Mouse (Mus musculus) myocyte (in vitro differentiated cells): ENCODE measurements around the gene Cma2. TPM values are rescaled to one million over a fixed set of nuclear protein-coding genes. Genes with fewer than 3 reads are reported as not detected.

Experiments used
- H3K27me3 ChIP-seq: one replicate; pipeline ENCODE4 v1.6.1; 2011; ENCODE audit not compliant: control insufficient read depth, insufficient read depth, insufficient read length
- H3K36me3 ChIP-seq: one replicate; pipeline ENCODE4 v1.6.1; 2011; ENCODE audit not compliant: control insufficient read depth, insufficient read depth
- H3K4me2 ChIP-seq: one replicate; pipeline ENCODE4 v1.6.1; 2011; ENCODE audit warnings: low read depth, control low read depth
- H3K4me3 ChIP-seq: one replicate; pipeline ENCODE4 v1.5.1; 2011; ENCODE audit warnings: mild to moderate bottlenecking, control low read depth, moderate library complexity
- H3K79me2 ChIP-seq: one replicate; pipeline ENCODE4 v1.6.1; 2011; ENCODE audit not compliant: control insufficient read depth, insufficient read depth
- H3ac ChIP-seq: one replicate; pipeline ENCODE4 v1.6.1; 2011; ENCODE audit not compliant: control insufficient read depth, insufficient read length
- CEBPB ChIP-seq: IDR thresholded peaks from 2 replicates; pipeline ENCODE4 v1.6.1; 2011; ENCODE audit warnings: mild to moderate bottlenecking, moderate library complexity; ENCODE audit not compliant: poor library complexity, insufficient read depth, severe bottlenecking
- E2F4 ChIP-seq: IDR thresholded peaks from one replicate; pipeline ENCODE4 v1.6.1; 2011; ENCODE audit warnings: mild to moderate bottlenecking, control low read depth, moderate library complexity; ENCODE audit not compliant: insufficient read depth
- MAX ChIP-seq: IDR thresholded peaks from one replicate; pipeline ENCODE4 v1.6.1; 2011; ENCODE audit warnings: low read depth, mild to moderate bottlenecking, control low read depth
- MYOD1 ChIP-seq, 3 experiments: IDR thresholded peaks; one replicate each; pipeline ENCODE4 v1.6.1; 2011; ENCODE audit warnings: control low read depth in 2 of 3, low read depth in 2 of 3, mild to moderate bottlenecking in 2 of 3, moderate library complexity in 1 of 3; ENCODE audit not compliant: insufficient read length in 2 of 3, control insufficient read depth in 1 of 3
- MYOG ChIP-seq, 3 experiments: IDR thresholded peaks; one replicate each; pipeline ENCODE4 v1.6.1; 2011; ENCODE audit warnings: control low read depth in 2 of 3, low read depth in 2 of 3, mild to moderate bottlenecking in 2 of 3; ENCODE audit not compliant: insufficient read length in 2 of 3, control insufficient read depth in 1 of 3, insufficient read depth in 1 of 3
- POLR2A ChIP-seq: IDR thresholded peaks from one replicate; pipeline ENCODE4 v1.6.1; 2011; ENCODE audit warnings: low read depth, mild to moderate bottlenecking, control low read depth, moderate library complexity; ENCODE audit not compliant: insufficient read length
- POLR2AphosphoS2 ChIP-seq: IDR thresholded peaks from one replicate; pipeline ENCODE4 v1.6.1; 2011; ENCODE audit warnings: low read depth, control low read depth; ENCODE audit not compliant: insufficient read length
- REST ChIP-seq: IDR thresholded peaks from one replicate; pipeline ENCODE4 v1.6.1; 2011; ENCODE audit warnings: mild to moderate bottlenecking, control low read depth, moderate library complexity; ENCODE audit not compliant: insufficient read depth, insufficient read length
- SRF ChIP-seq: IDR thresholded peaks from one replicate; pipeline ENCODE4 v1.6.1; 2011; ENCODE audit warnings: low read depth; ENCODE audit not compliant: control insufficient read depth, insufficient read length
- TCF12 ChIP-seq: IDR thresholded peaks from one replicate; pipeline ENCODE4 v1.6.1; 2011; ENCODE audit warnings: mild to moderate bottlenecking, control low read depth; ENCODE audit not compliant: poor library complexity, insufficient read depth, severe bottlenecking
- TCF3 ChIP-seq: IDR thresholded peaks from one replicate; pipeline ENCODE4 v1.6.1; 2011; ENCODE audit warnings: low read depth, control low read depth; ENCODE audit not compliant: insufficient read length
- USF1 ChIP-seq: IDR thresholded peaks from one replicate; pipeline ENCODE4 v1.6.1; 2011; ENCODE audit warnings: low read depth, mild to moderate bottlenecking, control low read depth, moderate library complexity
- polyA plus RNA-seq: library from polyadenylated mRNA; unstranded; fragments of >200 nt; fragmentation: generic; extraction: Trizol; gene quantifications from one replicate; pipeline ENCODE4 v1.2.1, GENCODE M21; 2012; ENCODE audit warnings: missing spikeins

The Cma2 gene
- polyA plus RNA-seq, 1 experiment, result 0.05 TPM

DNA sequence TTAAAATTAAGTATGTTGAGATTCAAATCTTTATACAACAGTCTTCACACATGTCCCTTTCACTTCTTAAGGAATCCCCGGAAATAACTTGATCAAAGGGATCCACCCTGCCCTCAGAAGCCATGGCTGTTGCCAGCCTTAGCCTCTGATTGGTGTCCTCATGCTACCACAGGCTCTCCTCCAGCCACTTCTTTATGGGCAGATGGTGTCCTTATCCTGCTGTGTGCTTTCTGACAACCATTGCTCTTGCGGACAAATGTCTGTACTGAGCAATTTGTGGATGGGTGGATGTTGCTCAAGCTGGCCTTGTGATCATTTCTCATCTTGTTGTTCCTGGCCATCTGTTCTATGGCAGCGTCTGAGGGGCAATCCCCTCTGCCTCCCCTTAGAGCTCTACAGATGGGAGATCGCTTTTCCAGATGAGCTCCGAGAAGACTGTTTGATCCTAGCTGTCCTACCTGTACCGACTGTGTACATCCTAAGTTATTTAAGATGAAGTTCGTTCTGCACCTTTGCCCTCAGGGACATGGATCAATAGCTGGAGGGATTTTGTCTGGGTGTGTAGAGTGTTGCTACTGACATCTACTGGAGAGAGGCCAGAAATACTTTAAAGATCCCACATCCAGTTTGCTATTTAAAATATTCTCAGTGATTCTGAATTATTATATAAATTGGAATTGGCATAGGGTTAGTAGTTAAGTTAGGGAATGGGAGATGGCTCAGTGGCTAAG, 10.5 kb upstream of the Cma2 start:
- TF ChIP-seq CEBPB (no peak), MYOG (IDR thresholded peaks at IDR 0.05; ENCODE audit: control insufficient read depth in 1 of 3, insufficient read depth in 1 of 3, insufficient read length in 2 of 3, low read depth in 2 of 3) (no peak), REST (no peak), E2F4 (no peak), MYOD1 (IDR thresholded peaks at IDR 0.05; ENCODE audit: control insufficient read depth in 1 of 3, insufficient read length in 2 of 3, low read depth in 2 of 3) (no peak), TCF3 (no peak), MAX (no peak), USF1 (no peak), SRF (no peak), POLR2A (no peak), TCF12 (no peak)
- H3K79me2 ChIP-seq, result no peaks in the 10 kb centered on the region
- H3K4me3 ChIP-seq, result no peak overlapping the region
- no peak overlapping the region for H3K4me2 ChIP-seq
- H3K27me3 ChIP-seq, result no peaks in the 10 kb centered on the region
- no peak overlapping the region for H3ac ChIP-seq
- no peaks in the 10 kb centered on the region for H3K36me3 ChIP-seq

- no peak for TF ChIP-seq MYOD1 (IDR thresholded peaks at IDR 0.05; ENCODE audit: control insufficient read depth in 1 of 3, insufficient read length in 2 of 3, low read depth in 2 of 3)
- no peak for TF ChIP-seq E2F4
- TF ChIP-seq POLR2AphosphoS2, result no peak
- no peak for TF ChIP-seq CEBPB
- TF ChIP-seq SRF, result no peak
- no peaks in the 10 kb centered on the region for H3K27me3 ChIP-seq
- no peaks in the 10 kb centered on the region for H3K36me3 ChIP-seq
- H3K4me2 ChIP-seq, result no peak overlapping the region
- no peak overlapping the region for H3ac ChIP-seq
- H3K4me3 ChIP-seq, result no peak overlapping the region
- no peaks in the 10 kb centered on the region for H3K79me2 ChIP-seq
These were observed 7.2 kb upstream of the Cma2 start for GRCm38 (mm10) chr14:55943601-55944000.

GRCm38 (mm10) chr14:55944575-55944974, 6.2 kb upstream of the Cma2 start, which contains the start of gene Cma1:
Gene Cma1 (minus strand): TSS chr14:55944675.
- TF ChIP-seq POLR2A (no peak), TCF3 (no peak), TCF12 (no peak), MAX (no peak), POLR2AphosphoS2 (no peak), MYOD1 (IDR thresholded peaks at IDR 0.05; ENCODE audit: control insufficient read depth in 1 of 3, insufficient read length in 2 of 3, low read depth in 2 of 3) (no peak), REST (no peak), E2F4 (no peak), CEBPB (no peak), MYOG (IDR thresholded peaks at IDR 0.05; ENCODE audit: control insufficient read depth in 1 of 3, insufficient read depth in 1 of 3, insufficient read length in 2 of 3, low read depth in 2 of 3) (no peak), SRF (no peak), USF1 (no peak)
- Histone ChIP-seq H3K4me3 (no peak within 1 kb of the TSS), H3ac (no peak within 1 kb of the TSS), H3K4me2 (no peak within 1 kb of the TSS), H3K27me3 (no peaks in the 10 kb centered on the region), H3K79me2 (no peaks in the 10 kb centered on the region), H3K36me3 (no peaks in the 10 kb centered on the region)

DNA sequence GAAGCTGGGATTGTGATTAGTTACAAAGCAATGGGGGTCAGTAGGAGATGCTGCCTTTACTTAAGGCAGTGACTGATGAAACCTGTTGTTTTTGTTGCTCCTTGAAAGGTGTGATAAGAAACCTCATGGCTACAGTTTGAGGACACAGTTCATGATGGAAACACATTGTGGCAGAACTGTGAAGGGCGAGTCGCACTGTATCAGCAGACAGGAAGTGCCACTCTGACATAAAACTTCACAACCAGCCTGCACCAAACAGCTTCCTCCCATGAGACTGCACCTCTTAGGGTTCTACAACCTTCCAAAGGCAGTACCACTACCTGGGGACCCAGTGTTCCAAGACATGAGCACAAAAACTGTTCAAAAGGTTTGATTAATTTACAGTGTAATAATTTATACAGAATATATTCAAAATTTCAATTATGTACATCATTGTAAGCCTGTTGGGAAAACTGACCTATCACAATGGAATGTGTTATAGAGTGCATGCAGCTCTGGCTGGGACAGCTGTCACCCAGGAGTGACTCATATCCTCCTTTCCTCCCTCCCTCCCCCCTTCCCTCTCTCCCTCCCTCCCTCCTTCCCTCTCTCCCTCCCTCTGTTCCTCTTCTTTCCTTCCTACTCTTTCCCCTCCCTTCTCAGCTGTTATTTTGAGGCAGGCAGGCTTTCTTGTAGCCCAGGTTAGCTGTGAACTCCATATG, 4.4 kb upstream of the Cma2 start:
- no peak overlapping the region for H3ac ChIP-seq
- H3K79me2 ChIP-seq, result no peaks in the 10 kb centered on the region
- peak overlapping the region; percentile 44 for H3K4me2 ChIP-seq
- no peaks in the 10 kb centered on the region for H3K36me3 ChIP-seq
- TF ChIP-seq USF1 (no peak), TCF3 (peak; percentile 76), TCF12 (peak; percentile 67), POLR2AphosphoS2 (no peak), MYOD1 (IDR thresholded peaks at IDR 0.05; ENCODE audit: control insufficient read depth in 1 of 3, insufficient read length in 2 of 3, low read depth in 2 of 3) (peak; percentile 40 to 94 (median 90)), MYOG (IDR thresholded peaks at IDR 0.05; ENCODE audit: control insufficient read depth in 1 of 3, insufficient read depth in 1 of 3, insufficient read length in 2 of 3, low read depth in 2 of 3) (peak in 2 of 3 experiments; percentile 42 to 81), CEBPB (no peak), POLR2A (no peak), MAX (no peak), REST (no peak), SRF (no peak), E2F4 (no peak)
- H3K4me3 ChIP-seq, result no peak overlapping the region
- no peaks in the 10 kb centered on the region for H3K27me3 ChIP-seq
